Mouse (Mus musculus) right cerebral cortex, postnatal 4 days (tissue): ENCODE results near the gene Trank1.

ENCODE experiments used
- DNase-seq: peaks from one replicate; pipeline ENCODE4 v3.0.0-alpha.2; 2022

The Trank1 gene

GRCm38 (mm10) chr9:111304036-111304435 is 7.5 kb upstream of the Trank1 start:
- DNase-seq: no peak

- no peak for DNase-seq
Observed at GRCm38 (mm10) chr9:111306142-111306541, 5.4 kb upstream of the Trank1 start.

GRCm38 (mm10) chr9:111311843-111312441 is 403 bp downstream of the Trank1 start:
- DNase-seq: no peak

- peak; percentile 18 for DNase-seq
Observed at GRCm38 (mm10) chr9:111312442-111313141, 1.1 kb downstream of the Trank1 start.

GRCm38 (mm10) chr9:111313299-111313698 is 1.8 kb downstream of the Trank1 start:
- DNase-seq: no peak

- no peak for DNase-seq
Observed at GRCm38 (mm10) chr9:111313793-111314192, 2.3 kb downstream of the Trank1 start.

GRCm38 (mm10) chr9:111314219-111314618 is 2.7 kb downstream of the Trank1 start:
- DNase-seq: peak; percentile 72

GRCm38 (mm10) chr9:111320912-111321311 is 9.4 kb downstream of the Trank1 start:
- DNase-seq: no peak

GRCm38 (mm10) chr9:111324881-111325280 is 13.3 kb downstream of the Trank1 start:
- no peak for DNase-seq

GRCm38 (mm10) chr9:111329881-111330280 is 18.3 kb downstream of the Trank1 start:
- DNase-seq: no peak

GRCm38 (mm10) chr9:111333790-111334189 is 22.3 kb downstream of the Trank1 start:
- DNase-seq: no peak

GRCm38 (mm10) chr9:111334555-111335164 is 23.1 kb downstream of the Trank1 start:
- no peak for DNase-seq

- DNase-seq: no peak
Observed at GRCm38 (mm10) chr9:111351233-111351632, 39.7 kb downstream of the Trank1 start.

- no peak for DNase-seq
Observed at GRCm38 (mm10) chr9:111351641-111352040, 40.1 kb downstream of the Trank1 start.

GRCm38 (mm10) chr9:111352646-111353045 is 41.1 kb downstream of the Trank1 start:
- DNase-seq: no peak

- no peak for DNase-seq
Observed at GRCm38 (mm10) chr9:111355041-111355440, 43.5 kb downstream of the Trank1 start.

GRCm38 (mm10) chr9:111356386-111356785 is 44.8 kb downstream of the Trank1 start:
- DNase-seq: no peak

- no peak for DNase-seq
Observed at GRCm38 (mm10) chr9:111363656-111364055, 52.1 kb downstream of the Trank1 start.

GRCm38 (mm10) chr9:111367713-111368112 is 56.2 kb downstream of the Trank1 start:
- no peak for DNase-seq

- DNase-seq: no peak
Observed at GRCm38 (mm10) chr9:111372079-111372478, 60.5 kb downstream of the Trank1 start.

- DNase-seq: no peak
Observed at GRCm38 (mm10) chr9:111377868-111378267, 66.3 kb downstream of the Trank1 start.

- no peak for DNase-seq
Observed at GRCm38 (mm10) chr9:111381056-111382025, 69.8 kb downstream of the Trank1 start.

- DNase-seq: no peak
Observed at GRCm38 (mm10) chr9:111382469-111382868, 70.9 kb downstream of the Trank1 start.
